Mouse (Mus musculus) ES-Bruce4 (cell line): ENCODE results near the gene Pank3. TPM values are rescaled to one million over a fixed set of nuclear protein-coding genes. Genes with fewer than 3 reads are reported as not detected.
"Not testable (repeated sequence)": the region's sequence is repeated elsewhere in the genome, so short reads cannot be mapped to it uniquely, and the experiment has no call there.

Experiments
- H3K27ac ChIP-seq: 2 replicates; pipeline ENCODE4 v1.5.1; 2012; ENCODE audit warnings: low read length, inconsistent platforms; ENCODE audit not compliant: insufficient read depth
- H3K27me3 ChIP-seq: 2 replicates; pipeline ENCODE4 v1.6.1; 2012; ENCODE audit warnings: mild to moderate bottlenecking, low read length, inconsistent platforms; ENCODE audit not compliant: control insufficient read depth, poor library complexity, insufficient read depth, severe bottlenecking
- H3K36me3 ChIP-seq: 2 replicates; pipeline ENCODE4 v1.6.1; 2012; ENCODE audit warnings: inconsistent platforms, mild to moderate bottlenecking, low read length, moderate library complexity; ENCODE audit not compliant: control insufficient read depth, poor library complexity, insufficient read depth, severe bottlenecking
- H3K4me1 ChIP-seq: one replicate; pipeline ENCODE4 v1.8.1; 2011; ENCODE audit warnings: low read length; ENCODE audit not compliant: control insufficient read depth, insufficient read depth
- H3K4me3 ChIP-seq: 2 replicates; pipeline ENCODE4 v1.5.1; 2011; ENCODE audit warnings: low read depth, mild to moderate bottlenecking, low read length
- H3K9ac ChIP-seq: 2 replicates; pipeline ENCODE4 v1.6.1; 2012; ENCODE audit warnings: low read depth, mild to moderate bottlenecking, inconsistent platforms; ENCODE audit not compliant: poor library complexity, severe bottlenecking
- H3K9me3 ChIP-seq: replicated peaks from 2 replicates; pipeline ENCODE4 v1.6.1; 2012; ENCODE audit warnings: mild to moderate bottlenecking, low read length, inconsistent platforms; ENCODE audit not compliant: control insufficient read depth, poor library complexity, insufficient read depth, severe bottlenecking
- EP300 ChIP-seq: IDR thresholded peaks from 2 replicates; pipeline ENCODE4 v1.6.1; 2011; ENCODE audit warnings: low read depth, low read length; ENCODE audit not compliant: insufficient read depth
- polyA plus RNA-seq: library from polyadenylated mRNA; stranded (reverse); fragments of >200 nt; gene quantifications from 2 replicates; pipeline ENCODE4 v1.2.4, GENCODE M21; 2011; ENCODE audit warnings: low read depth; ENCODE audit not compliant: missing spikeins, insufficient read depth, insufficient read length

Gene Pank3
- polyA plus RNA-seq, 1 experiment, result 29.3 TPM

DNA sequence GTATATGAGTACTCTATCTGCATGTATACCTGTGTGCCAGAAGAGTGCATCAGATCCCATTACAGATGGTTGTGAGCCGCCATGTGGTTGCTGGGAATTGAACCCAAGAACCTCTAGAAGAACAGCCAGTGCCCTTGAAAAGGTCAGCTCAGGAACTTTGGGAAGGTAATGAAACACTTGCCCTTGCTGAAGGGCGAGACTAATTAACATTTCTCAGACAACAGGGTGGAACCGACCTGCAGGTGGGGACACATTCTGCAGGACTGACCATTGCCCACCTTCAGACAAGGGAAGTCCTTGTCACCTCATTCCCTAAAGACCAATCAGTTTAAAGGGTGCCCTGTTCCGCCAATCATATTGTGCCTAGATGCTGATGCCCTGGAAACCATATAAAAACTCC lies 71.5 kb downstream of the Pank3 start:
- peak overlapping the region; percentile 34; the same call in 1 of the 2 replicates for H3K27ac ChIP-seq
- H3K9ac ChIP-seq, H3K27me3 ChIP-seq, H3K36me3 ChIP-seq, H3K9me3 ChIP-seq, H3K4me1 ChIP-seq, H3K4me3 ChIP-seq: not testable (repeated sequence)
- peak; percentile 58; the same call in 1 of the 2 replicates for TF ChIP-seq EP300

Other genes with a start within 250 kb of the Pank3 start
- not detected in 2 replicates for gene Fbll1, start 29.4 kb downstream of the Pank3 start, polyA plus RNA-seq
- 166 and 177 TPM in 2 replicates for gene Rars, start 65.0 kb downstream of the Pank3 start, polyA plus RNA-seq
- 48.4 and 55.9 TPM in 2 replicates for gene Wwc1, start 211.0 kb downstream of the Pank3 start, polyA plus RNA-seq